Mouse (Mus musculus): ENCODE results near the gene Wars. TPM values are rescaled to one million over a fixed set of nuclear protein-coding genes. Genes with fewer than 3 reads are reported as not detected.

Wars gene
- polyA plus RNA-seq, 1 experiment from 2014 or later, result 67.3 TPM

DNA sequence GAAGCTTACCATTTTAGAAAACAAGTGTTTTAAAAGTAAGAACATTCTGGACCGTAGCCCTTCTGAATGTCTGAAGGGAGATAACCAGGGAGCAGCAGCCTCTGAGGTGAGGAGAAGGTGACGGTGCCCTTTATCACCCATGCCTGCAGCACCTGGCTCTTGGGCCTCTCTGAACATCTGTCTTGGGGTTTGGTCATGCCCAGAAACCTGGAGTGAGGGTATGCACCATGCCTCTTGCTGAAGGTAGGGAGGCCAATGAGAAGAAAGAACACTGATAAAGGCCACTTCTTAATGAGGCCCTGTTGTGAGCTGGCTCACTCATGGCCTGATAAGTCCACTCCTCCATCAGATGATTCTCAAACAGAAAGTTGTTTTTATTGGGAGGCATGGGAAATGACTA is 34.3 kb upstream of the Wars start:
- H3K9me3 ChIP-seq (replicated peaks; ENCODE audit: low read length), result no peaks in the 10 kb centered on the region
- 64% methylated on average over 2 of the region's 2 CpGs for WGBS
- no peaks in the 10 kb centered on the region for H3K36me3 ChIP-seq (ENCODE audit: insufficient read depth, low read length)
- H3K4me1 ChIP-seq (replicated peaks; ENCODE audit: insufficient read depth, low read length), result peaks cover 13% of the 10 kb centered on the region; the same call in 1 of the 2 replicates
- DNase-seq (ENCODE audit: low spot score) (no peak), ATAC-seq (replicated peaks; ENCODE audit: low FRiP score, low read depth) (no peak)
- H3K4me3 ChIP-seq (replicated peaks; ENCODE audit: low read depth, low read length), result no peak overlapping the region
- no peak overlapping the region for H3K27ac ChIP-seq
- H3K4me2 ChIP-seq (ENCODE audit: low read length), result no peak overlapping the region
- H3K27me3 ChIP-seq (ENCODE audit: insufficient read depth, low read length), result no peaks in the 10 kb centered on the region
- no peak overlapping the region for H3K9ac ChIP-seq (ENCODE audit: low read depth, low read length)
- TF ChIP-seq CTCF (IDR thresholded peaks at IDR 0.05; ENCODE audit: low read depth), result no peak

DNA sequence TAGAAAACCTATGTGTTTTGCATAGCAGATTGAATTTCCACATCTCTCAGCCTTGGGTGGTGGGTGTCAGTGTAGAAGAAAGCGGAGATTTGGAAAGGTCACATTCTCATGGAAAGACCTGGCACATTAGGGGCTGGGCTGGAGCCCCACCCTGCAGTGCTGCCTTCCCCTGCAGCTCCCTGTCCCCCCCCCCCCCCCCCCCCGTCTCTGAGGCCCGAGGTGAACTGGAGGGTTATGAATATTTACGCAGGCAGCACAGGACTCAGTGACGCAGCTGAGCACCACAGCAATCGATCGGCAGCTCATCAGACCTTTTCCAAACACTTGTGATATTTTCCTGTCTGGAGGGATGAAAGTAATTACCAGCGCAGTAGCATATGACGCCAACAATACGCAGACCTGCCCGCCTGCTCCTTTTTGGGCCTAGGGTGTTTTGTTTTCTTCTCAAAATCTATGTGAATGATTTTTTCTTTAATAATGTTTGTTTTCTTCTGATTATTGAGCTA is 32.7 kb upstream of the Wars start:
- H3K9ac ChIP-seq (ENCODE audit: low read depth, low read length), result no peak overlapping the region
- H3K4me1 ChIP-seq (replicated peaks; ENCODE audit: insufficient read depth, low read length), result peaks cover 11% of the 10 kb centered on the region; the same call in 1 of the 2 replicates
- WGBS, result 68% methylated on average over 10 of the region's 11 CpGs
- H3K27me3 ChIP-seq (ENCODE audit: insufficient read depth, low read length), result no peaks in the 10 kb centered on the region
- no peak overlapping the region for H3K27ac ChIP-seq
- H3K4me3 ChIP-seq (replicated peaks; ENCODE audit: low read depth, low read length), result no peak overlapping the region
- TF ChIP-seq CTCF (IDR thresholded peaks at IDR 0.05; ENCODE audit: low read depth), result no peak
- no peak overlapping the region for H3K4me2 ChIP-seq (ENCODE audit: low read length)
- ATAC-seq (replicated peaks; ENCODE audit: low FRiP score, low read depth) (no peak), DNase-seq (ENCODE audit: low spot score) (no peak)
- no peaks in the 10 kb centered on the region for H3K36me3 ChIP-seq (ENCODE audit: insufficient read depth, low read length)
- no peaks in the 10 kb centered on the region for H3K9me3 ChIP-seq (replicated peaks; ENCODE audit: low read length)

- Histone ChIP-seq H3K27me3 (ENCODE audit: insufficient read depth, low read length) (no peaks in the 10 kb centered on the region), H3K9ac (ENCODE audit: low read depth, low read length) (no peak overlapping the region), H3K4me2 (ENCODE audit: low read length) (no peak overlapping the region), H3K9me3 (replicated peaks; ENCODE audit: low read length) (no peaks in the 10 kb centered on the region), H3K36me3 (ENCODE audit: insufficient read depth, low read length) (no peaks in the 10 kb centered on the region), H3K4me3 (replicated peaks; ENCODE audit: low read depth, low read length) (no peak overlapping the region), H3K4me1 (replicated peaks; ENCODE audit: insufficient read depth, low read length) (peaks cover 6% of the 10 kb centered on the region; the same call in 1 of the 2 replicates), H3K27ac (no peak overlapping the region)
- WGBS, result 54% methylated on average over 4 of the region's 4 CpGs
- DNase-seq (ENCODE audit: low spot score) (no peak), ATAC-seq (replicated peaks; ENCODE audit: low FRiP score, low read depth) (no peak)
- TF ChIP-seq CTCF (IDR thresholded peaks at IDR 0.05; ENCODE audit: low read depth), result no peak
These were observed 24.8 kb upstream of the Wars start for GRCm38 (mm10) chr12:108918753-108919152.

DNA sequence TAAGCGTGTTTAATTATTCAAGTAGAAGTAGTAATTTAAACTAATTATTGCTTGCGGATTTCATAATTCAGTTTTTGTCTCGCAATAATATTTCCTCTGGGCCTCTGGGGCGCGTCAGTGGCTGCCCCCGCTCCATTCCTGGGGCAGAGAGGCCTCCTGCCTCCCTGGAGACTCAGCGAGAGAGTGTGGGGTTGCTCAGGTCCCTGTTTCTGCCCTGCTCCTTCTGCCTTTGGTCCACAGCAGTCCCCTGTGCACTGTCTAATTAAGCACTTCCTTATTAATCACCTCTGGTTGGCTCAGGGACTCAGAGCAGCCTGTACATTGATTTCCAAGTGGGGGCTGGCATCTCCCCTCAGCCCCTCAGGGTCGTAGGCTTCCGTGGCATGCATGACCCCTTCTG is 23.5 kb upstream of the Wars start:
- no peaks in the 10 kb centered on the region for H3K27me3 ChIP-seq (ENCODE audit: insufficient read depth, low read length)
- DNase-seq (ENCODE audit: low spot score) (no peak), ATAC-seq (replicated peaks; ENCODE audit: low FRiP score, low read depth) (no peak)
- H3K4me1 ChIP-seq (replicated peaks; ENCODE audit: insufficient read depth, low read length), result peaks cover 10% of the 10 kb centered on the region; the same call in 1 of the 2 replicates
- no peak overlapping the region for H3K4me3 ChIP-seq (replicated peaks; ENCODE audit: low read depth, low read length)
- no peaks in the 10 kb centered on the region for H3K9me3 ChIP-seq (replicated peaks; ENCODE audit: low read length)
- no peak overlapping the region for H3K27ac ChIP-seq
- no peak overlapping the region for H3K9ac ChIP-seq (ENCODE audit: low read depth, low read length)
- H3K36me3 ChIP-seq (ENCODE audit: insufficient read depth, low read length), result no peaks in the 10 kb centered on the region
- no peak overlapping the region for H3K4me2 ChIP-seq (ENCODE audit: low read length)
- no peak for TF ChIP-seq CTCF (IDR thresholded peaks at IDR 0.05; ENCODE audit: low read depth)
- WGBS, result 65% methylated on average over 9 of the region's 9 CpGs

- no peak for DNase-seq (ENCODE audit: low spot score)
- TF ChIP-seq CTCF (IDR thresholded peaks at IDR 0.05; ENCODE audit: low read depth), result no peak
- Histone ChIP-seq H3K4me2 (ENCODE audit: low read length) (no peak overlapping the region), H3K27ac (no peak overlapping the region), H3K36me3 (ENCODE audit: insufficient read depth, low read length) (no peaks in the 10 kb centered on the region), H3K9me3 (replicated peaks; ENCODE audit: low read length) (no peaks in the 10 kb centered on the region), H3K27me3 (ENCODE audit: insufficient read depth, low read length) (no peaks in the 10 kb centered on the region), H3K4me1 (replicated peaks; ENCODE audit: insufficient read depth, low read length) (peaks cover 10% of the 10 kb centered on the region; the same call in 1 of the 2 replicates), H3K4me3 (replicated peaks; ENCODE audit: low read depth, low read length) (no peak overlapping the region), H3K9ac (ENCODE audit: low read depth, low read length) (no peak overlapping the region)
- 80% methylated on average over 7 of the region's 7 CpGs for WGBS
- ATAC-seq (replicated peaks; ENCODE audit: low FRiP score, low read depth), result no peak
These were observed 22.6 kb upstream of the Wars start for GRCm38 (mm10) chr12:108916447-108917042.

DNA sequence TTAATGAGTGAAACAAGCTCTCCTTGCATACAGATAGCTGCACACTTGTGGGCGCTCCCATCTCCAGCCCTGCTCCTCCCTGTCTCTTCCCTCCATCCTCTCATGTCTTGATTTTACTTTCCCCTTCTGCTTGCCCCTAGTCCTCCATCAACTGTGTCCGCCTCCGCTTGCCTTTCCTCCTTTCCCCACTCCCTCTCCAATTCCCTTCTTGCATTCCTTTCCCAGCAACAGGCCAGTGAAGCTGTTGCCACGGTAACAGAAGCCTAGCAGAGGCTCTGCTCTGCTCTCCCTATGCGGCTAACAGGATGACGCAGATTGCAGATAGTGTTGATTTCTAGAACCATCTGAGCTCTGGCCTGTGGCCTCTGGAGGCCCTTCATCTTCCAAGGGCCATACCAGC is 21.9 kb upstream of the Wars start:
- no peak overlapping the region for H3K9ac ChIP-seq (ENCODE audit: low read depth, low read length)
- H3K36me3 ChIP-seq (ENCODE audit: insufficient read depth, low read length), result no peaks in the 10 kb centered on the region
- 29% methylated on average over 6 of the region's 6 CpGs for WGBS
- H3K27me3 ChIP-seq (ENCODE audit: insufficient read depth, low read length), result no peaks in the 10 kb centered on the region
- DNase-seq (ENCODE audit: low spot score) (peak; percentile 92), ATAC-seq (replicated peaks; ENCODE audit: low FRiP score, low read depth) (peak; percentile 53; the same call in 1 of the 2 replicates)
- H3K4me1 ChIP-seq (replicated peaks; ENCODE audit: insufficient read depth, low read length), result peaks cover 10% of the 10 kb centered on the region; the same call in 1 of the 2 replicates
- no peak overlapping the region for H3K4me2 ChIP-seq (ENCODE audit: low read length)
- no peak overlapping the region for H3K4me3 ChIP-seq (replicated peaks; ENCODE audit: low read depth, low read length)
- H3K27ac ChIP-seq, result no peak overlapping the region
- no peaks in the 10 kb centered on the region for H3K9me3 ChIP-seq (replicated peaks; ENCODE audit: low read length)
- no peak for TF ChIP-seq CTCF (IDR thresholded peaks at IDR 0.05; ENCODE audit: low read depth)

All from kidney, postnatal 0 days (tissue).